ENCODE assay signal across 9 mouse cellular contexts in the genomic region with DNA sequence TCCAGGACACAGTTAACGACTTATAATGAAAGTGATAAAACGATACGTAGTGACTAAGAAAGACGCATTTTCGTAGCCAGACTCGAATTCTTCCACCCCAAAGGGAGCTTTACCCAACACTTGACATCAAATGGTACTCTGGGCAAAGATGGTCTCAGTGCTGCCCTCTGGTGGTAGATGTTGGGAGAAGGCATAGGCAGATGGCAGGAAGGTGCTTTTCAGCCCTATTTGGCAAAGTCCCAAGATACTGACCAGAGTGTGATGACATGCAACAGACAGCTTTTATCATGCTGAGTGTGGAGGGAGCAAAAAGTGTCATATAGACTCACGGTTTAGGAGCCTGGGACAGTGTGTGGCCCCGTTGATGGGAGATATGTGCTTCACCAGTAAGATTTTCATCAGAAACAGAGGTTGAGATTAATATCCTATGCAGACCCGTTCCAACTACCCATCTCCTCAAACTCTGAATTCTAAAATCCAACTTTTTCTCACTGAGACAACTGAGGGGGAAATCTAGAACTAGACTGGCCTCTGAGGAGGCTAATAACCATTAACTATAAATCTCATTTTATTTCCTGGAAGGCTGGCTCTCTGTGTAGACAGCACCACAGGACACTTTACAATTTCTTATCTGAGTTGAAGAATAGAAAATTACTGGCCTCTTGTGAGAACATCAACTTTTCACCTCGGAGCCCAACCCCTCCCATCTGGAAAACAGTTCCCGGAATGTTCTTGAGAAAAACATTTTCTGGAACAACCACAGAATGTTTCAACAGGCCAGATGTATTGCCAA. TPM values are rescaled to one million over a fixed set of nuclear protein-coding genes. Genes with fewer than 3 reads are reported as not detected.
DNase-seq lines count a peak whose midpoint lies in the region; ATAC-seq lines count a peak whose summit lies in the region.
"Had no signal": no experiment of that assay in that cellular context is flagged by ENCODE, and none has a peak within 500 bp of the region (broad histone marks: within the 10 kb centered on the region; RNA-seq: fewer than 3 reads in every experiment).

No protein-coding gene starts in this region.

- peak; percentile 79 for DNase-seq in hindbrain, embryonic 11.5 days (ENCODE audit: low spot score)
- peak; percentile 75 to 82 for DNase-seq in CD8-positive naive resting alpha-beta T cell, adult 2 months (ENCODE audit: low read depth in 2 of 2, low spot score in 2 of 2)
- peak; percentile 56 for DNase-seq in adrenal gland, postnatal 25 days
- DNase-seq in embryo, embryonic 11.5 days (ENCODE audit: low read depth, low spot score) = peak; percentile 51
- DNase-seq in kidney, adult 8-10 months = peak; percentile 38 to 50
- DNase-seq in lung, postnatal 25 days (ENCODE audit: low spot score) = peak; percentile 51
- peak; percentile 47 to 77 for DNase-seq in spleen, postnatal 10 days (ENCODE audit: low spot score in 2 of 2)

- H3K27ac ChIP-seq in hindbrain, embryonic 11.5 days (ENCODE audit: low read depth, low read length) = no peak overlapping the region
- H3K27ac ChIP-seq in hindbrain, embryonic 16.5 days (ENCODE audit: low read depth, low read length) = no peak overlapping the region
- H3K27ac ChIP-seq: embryonic facial prominence, embryonic 12.5 days had no signal

- no peak overlapping the region for H3K4me2 ChIP-seq in hindbrain, embryonic 11.5 days (replicated peaks; ENCODE audit: low read depth, low read length)
- no peak overlapping the region for H3K4me2 ChIP-seq in hindbrain, embryonic 16.5 days (ENCODE audit: low read length)
- H3K4me2 ChIP-seq: embryonic facial prominence, embryonic 12.5 days had no signal

- no peak for ATAC-seq in hindbrain, embryonic 11.5 days (ENCODE audit: low FRiP score)
- ATAC-seq in hindbrain, embryonic 16.5 days = no peak

- no peak overlapping the region for H3K9ac ChIP-seq in hindbrain, embryonic 11.5 days (ENCODE audit: low read depth, low read length)
- H3K9ac ChIP-seq in hindbrain, embryonic 16.5 days (ENCODE audit: low read depth, low read length) = no peak overlapping the region
- H3K9ac ChIP-seq: embryonic facial prominence, embryonic 12.5 days had no signal

- H3K9me3 ChIP-seq in hindbrain, embryonic 11.5 days (ENCODE audit: control insufficient read depth, low read length) = no peaks in the 10 kb centered on the region
- no peaks in the 10 kb centered on the region for H3K9me3 ChIP-seq in hindbrain, embryonic 16.5 days (ENCODE audit: control insufficient read depth, low read length)
- H3K9me3 ChIP-seq: embryonic facial prominence, embryonic 12.5 days had no signal

- no peaks in the 10 kb centered on the region for H3K36me3 ChIP-seq in hindbrain, embryonic 11.5 days (ENCODE audit: control insufficient read depth, insufficient read depth, low read length)
- H3K36me3 ChIP-seq in hindbrain, embryonic 16.5 days (ENCODE audit: control insufficient read depth, insufficient read depth, low read length) = no peaks in the 10 kb centered on the region
- H3K36me3 ChIP-seq: embryonic facial prominence, embryonic 12.5 days had no signal

- H3K4me3 ChIP-seq in hindbrain, embryonic 11.5 days (ENCODE audit: low read depth, low read length) = no peak overlapping the region
- H3K4me3 ChIP-seq in hindbrain, embryonic 16.5 days (ENCODE audit: low read length) = no peak overlapping the region
- H3K4me3 ChIP-seq: embryonic facial prominence, embryonic 12.5 days had no signal

- no peaks in the 10 kb centered on the region for H3K4me1 ChIP-seq in hindbrain, embryonic 11.5 days (replicated peaks; ENCODE audit: control insufficient read depth, insufficient read depth, low read length)
- H3K4me1 ChIP-seq in hindbrain, embryonic 16.5 days (ENCODE audit: control insufficient read depth, insufficient read depth, low read depth, low read length) = no peaks in the 10 kb centered on the region
- H3K4me1 ChIP-seq: embryonic facial prominence, embryonic 12.5 days had no signal

- H3K27me3 ChIP-seq in hindbrain, embryonic 11.5 days (ENCODE audit: control insufficient read depth, insufficient read depth, low read length) = no peaks in the 10 kb centered on the region
- no peaks in the 10 kb centered on the region for H3K27me3 ChIP-seq in hindbrain, embryonic 16.5 days (replicated peaks; ENCODE audit: control insufficient read depth, insufficient read depth, low read length)
- H3K27me3 ChIP-seq: embryonic facial prominence, embryonic 12.5 days had no signal

- WGBS in hindbrain, embryonic 11.5 days = 76% methylated on average over 11 of the region's 11 CpGs
- WGBS in hindbrain, embryonic 16.5 days = 74% methylated on average over 11 of the region's 11 CpGs

RNA-seq across cellular contexts. Expression of a gene that starts 23.5 kb away (rescaled TPM):
- 4.0 and 6.4 TPM in 2 replicates for polyA plus RNA-seq in hindbrain, embryonic 11.5 days (2014; fragmentation: Nextera tagmentation; extraction: Ambion mirVana)
- polyA plus RNA-seq in hindbrain, embryonic 16.5 days (2015; fragmentation: Nextera tagmentation; extraction: Ambion mirVana) = 20.1 and 21.1 TPM in 2 replicates
- total RNA-seq in adrenal gland, postnatal 25 days (2021) = 0.14 and 0.70 TPM in 2 replicates
